Mouse (Mus musculus) embryonic facial prominence, embryonic 11.5 days (tissue): Measurements from ENCODE around the gene Ephb3. TPM values are rescaled to one million over a fixed set of nuclear protein-coding genes. Genes with fewer than 3 reads are reported as not detected.

Source experiments
- ATAC-seq: fragments of 200-750 bp; cut with Nextera tagmentation; replicated peaks from 2 replicates; pipeline ENCODE4 v1.8.0; 2017; ENCODE audit warnings: low read depth; ENCODE audit not compliant: insufficient number of reproducible peaks, low FRiP score, low TSS enrichment
- DNase-seq: peaks from one replicate; pipeline ENCODE4 v3.0.0-alpha.2; 2015; ENCODE audit warnings: low spot score
- H3K27ac ChIP-seq: fragments of 300-500 bp; sonication (generic); replicated peaks from 2 replicates; pipeline ENCODE4 v1.5.1; 2014; ENCODE audit warnings: mild to moderate bottlenecking, low read depth, low read length, control low read depth
- H3K27me3 ChIP-seq: fragments of 300-500 bp; sonication (generic); 2 replicates; pipeline ENCODE4 v1.6.1; 2014; ENCODE audit warnings: mild to moderate bottlenecking, low read length, moderate library complexity, mixed read lengths; ENCODE audit not compliant: control insufficient read depth, insufficient read depth
- H3K36me3 ChIP-seq: fragments of 300-500 bp; sonication (generic); replicated peaks from 2 replicates; pipeline ENCODE4 v1.6.1; 2014; ENCODE audit warnings: low read depth, mild to moderate bottlenecking, low read length, moderate library complexity, mixed read lengths; ENCODE audit not compliant: control insufficient read depth, insufficient read depth
- H3K4me1 ChIP-seq: fragments of 300-500 bp; sonication (generic); 2 replicates; pipeline ENCODE4 v1.6.1; 2014; ENCODE audit warnings: low read length, mixed read lengths; ENCODE audit not compliant: control insufficient read depth, insufficient read depth
- H3K4me2 ChIP-seq: fragments of 300-500 bp; sonication (generic); 2 replicates; pipeline ENCODE4 v1.6.1; 2014; ENCODE audit warnings: low read depth, mild to moderate bottlenecking, control low read depth, low read length, moderate library complexity
- H3K4me3 ChIP-seq: fragments of 300-500 bp; sonication (generic); 2 replicates; pipeline ENCODE4 v1.5.1; 2014; ENCODE audit warnings: low read depth, low read length, control low read depth
- H3K9ac ChIP-seq: fragments of 300-500 bp; sonication (generic); replicated peaks from 2 replicates; pipeline ENCODE4 v1.6.1; 2014; ENCODE audit warnings: mild to moderate bottlenecking, control low read depth, low read length
- H3K9me3 ChIP-seq: fragments of 300-500 bp; sonication (generic); replicated peaks from 2 replicates; pipeline ENCODE4 v1.6.1; 2016; ENCODE audit warnings: mild to moderate bottlenecking, low read length, inconsistent platforms, mixed read lengths; ENCODE audit not compliant: control insufficient read depth
- WGBS: fragments of 180-500 bp; shearing (Covaris S2); extraction: QIAGEN DNeasy Blood & Tissue Kit; methylation state at CpG from one replicate; pipeline ENCODE4 v1.1.7; 2014; 5-methylcytosine and 5-hydroxymethylcytosine counted together
- polyA plus RNA-seq: library from polyadenylated mRNA; unstranded; fragments of >200 nt; fragmentation: Nextera tagmentation; extraction: Ambion mirVana; gene quantifications from 2 replicates; pipeline ENCODE4 v1.2.1, GENCODE M21; 2014

Ephb3 gene
- polyA plus RNA-seq, 1 experiment from 2014 or later, result 22.2 TPM

DNA sequence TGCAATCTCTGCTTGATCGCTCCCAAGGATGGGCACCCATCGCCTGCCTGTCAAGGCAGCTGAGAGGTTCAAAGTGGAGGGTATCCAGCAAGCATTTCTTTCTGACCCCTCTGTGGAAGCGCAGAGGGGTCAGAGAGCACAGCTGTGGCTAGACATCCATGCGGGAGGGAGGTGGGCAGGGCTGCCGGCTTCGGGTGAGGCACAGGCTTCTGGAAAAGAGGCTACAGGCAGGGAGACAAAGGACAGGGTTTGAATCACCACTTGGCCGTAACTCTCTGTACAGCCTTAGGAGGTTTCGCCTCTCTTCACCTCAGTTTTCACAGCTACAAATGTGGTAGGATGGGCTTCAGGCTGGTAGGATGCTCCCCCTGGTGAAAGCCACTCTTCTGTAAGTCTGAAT lies 38.4 kb downstream of the Ephb3 start:
- DNase-seq, result no peak
- Histone ChIP-seq H3K27ac (no peak overlapping the region), H3K27me3 (no peaks in the 10 kb centered on the region), H3K9me3 (no peaks in the 10 kb centered on the region), H3K9ac (no peak overlapping the region; the same call in 1 of the 2 replicates), H3K4me3 (no peak overlapping the region), H3K4me2 (no peak overlapping the region), H3K36me3 (no peaks in the 10 kb centered on the region), H3K4me1 (peaks cover 31% of the 10 kb centered on the region)
- WGBS, result 20% methylated on average over 8 of the region's 8 CpGs
- no peak for ATAC-seq

DNA sequence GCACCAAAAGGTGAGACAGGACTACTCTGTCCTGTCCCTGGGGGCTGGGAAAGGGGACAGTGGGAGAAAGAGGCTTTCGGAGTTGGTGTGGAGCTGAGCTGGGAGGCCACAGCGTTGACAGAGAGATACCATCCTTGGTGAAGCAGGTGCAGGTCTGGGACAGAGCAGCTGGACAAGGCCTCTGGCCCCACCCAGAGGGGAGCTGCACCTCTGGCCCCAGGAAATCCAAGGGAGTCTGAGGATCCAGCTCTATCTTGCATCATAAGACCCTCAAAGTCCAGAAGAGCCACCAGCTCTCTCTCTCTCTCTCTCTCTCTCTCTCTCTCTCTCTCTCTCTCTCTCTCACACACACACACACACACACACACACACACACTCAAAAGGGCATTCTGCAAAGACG lies 40.2 kb downstream of the Ephb3 start:
- peaks cover 31% of the 10 kb centered on the region for H3K4me1 ChIP-seq

DNA sequence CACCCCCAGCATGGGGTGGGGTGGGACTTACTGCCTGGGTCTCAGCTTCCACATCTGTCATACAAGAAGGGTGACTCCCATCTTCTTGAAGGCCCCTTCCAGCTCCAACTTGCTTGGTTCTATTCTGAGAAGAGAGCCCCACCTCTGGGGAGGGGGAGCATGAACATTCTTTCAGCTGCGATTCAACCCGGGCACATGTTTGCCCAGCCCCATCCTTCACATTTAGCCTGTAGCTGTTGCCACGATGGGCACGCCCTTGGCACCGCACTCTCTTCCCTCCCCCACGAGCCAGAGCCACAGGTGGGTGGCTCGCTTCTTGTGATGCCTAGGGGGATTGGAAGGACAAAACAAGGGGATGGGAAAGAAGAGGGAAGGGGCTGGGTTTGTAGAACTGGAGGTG lies 40.8 kb downstream of the Ephb3 start:
- Histone ChIP-seq H3K27ac (no peak overlapping the region), H3K4me2 (no peak overlapping the region), H3K9me3 (no peaks in the 10 kb centered on the region), H3K4me3 (no peak overlapping the region), H3K27me3 (peaks cover 2% of the 10 kb centered on the region; the same call in 1 of the 2 replicates), H3K9ac (no peak overlapping the region), H3K36me3 (no peaks in the 10 kb centered on the region), H3K4me1 (peaks cover 31% of the 10 kb centered on the region)
- WGBS, result 8% methylated on average over 7 of the region's 7 CpGs
- no peak for ATAC-seq
- no peak for DNase-seq

More for the DNA sequence above, 40.2 kb downstream of the Ephb3 start:
- no peak overlapping the region for H3K4me3 ChIP-seq
- peaks cover under 1% of the 10 kb centered on the region; the same call in 1 of the 2 replicates for H3K27me3 ChIP-seq
- H3K9ac ChIP-seq, result no peak overlapping the region
- no peak overlapping the region for H3K4me2 ChIP-seq
- no peak overlapping the region for H3K27ac ChIP-seq
- H3K36me3 ChIP-seq, result no peaks in the 10 kb centered on the region
- no peak for ATAC-seq
- DNase-seq, result no peak
- no peaks in the 10 kb centered on the region for H3K9me3 ChIP-seq
- WGBS, result 53% methylated on average over 3 of the region's 3 CpGs

- DNase-seq, result peak; percentile 94
- Histone ChIP-seq H3K9me3 (no peaks in the 10 kb centered on the region), H3K27ac (peak overlapping the region; percentile 82), H3K27me3 (peaks cover 2% of the 10 kb centered on the region; the same call in 1 of the 2 replicates), H3K4me3 (peak overlapping the region; percentile 34), H3K4me2 (peak overlapping the region; percentile 72), H3K36me3 (no peaks in the 10 kb centered on the region), H3K4me1 (peaks cover 27% of the 10 kb centered on the region), H3K9ac (peak overlapping the region; percentile 57)
- ATAC-seq, result peak; percentile 72
- 0% methylated on average over 29 of the region's 29 CpGs for WGBS
Measured at GRCm38 (mm10) chr16:21245931-21246390, 41.4 kb downstream of the Ephb3 start.

DNA sequence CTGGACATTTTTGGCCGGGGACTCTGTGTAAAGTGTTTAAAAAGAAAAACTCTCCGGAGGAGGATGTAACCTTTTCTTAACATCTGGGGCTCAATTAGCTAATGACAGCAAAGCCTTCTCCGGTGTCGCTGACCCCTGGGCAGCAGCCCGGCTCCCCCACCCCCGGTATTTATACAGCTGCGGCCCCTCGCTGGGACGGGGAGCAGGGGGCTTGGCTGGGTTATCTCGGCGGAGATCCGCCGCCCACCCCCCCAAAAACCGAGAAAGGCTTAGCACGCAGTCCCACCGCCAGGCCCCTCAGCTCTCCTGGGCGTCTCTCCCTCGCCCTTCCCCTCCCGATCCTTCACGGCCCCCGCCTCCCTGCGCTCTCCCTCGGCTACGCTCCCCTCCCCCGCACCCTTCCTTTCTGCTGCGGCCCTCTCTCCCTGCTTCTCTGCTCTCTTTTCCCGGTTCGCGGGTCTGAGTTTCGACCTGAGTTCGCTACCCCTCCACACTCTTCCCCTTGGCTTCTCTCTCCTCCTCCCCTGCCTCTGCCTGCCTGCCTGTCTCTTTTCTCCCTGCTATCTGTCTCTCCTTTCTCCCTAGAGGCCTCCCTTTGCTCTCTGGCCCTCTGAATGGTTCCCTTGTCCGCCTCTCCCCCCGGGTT lies 42.0 kb downstream of the Ephb3 start:
- peak overlapping the region; percentile 34 for H3K4me3 ChIP-seq
- ATAC-seq (peak; percentile 68), DNase-seq (peak; percentile 86)
- H3K4me2 ChIP-seq, result peak overlapping the region; percentile 72
- H3K4me1 ChIP-seq, result peaks cover 27% of the 10 kb centered on the region
- H3K27ac ChIP-seq, result peak overlapping the region; percentile 82
- H3K9ac ChIP-seq, result peak overlapping the region; percentile 57
- no peaks in the 10 kb centered on the region for H3K36me3 ChIP-seq
- H3K27me3 ChIP-seq, result peaks cover 2% of the 10 kb centered on the region; the same call in 1 of the 2 replicates
- WGBS, result under 1% methylated on average over 31 of the region's 33 CpGs
- no peaks in the 10 kb centered on the region for H3K9me3 ChIP-seq

- H3K27me3 ChIP-seq, result peaks cover 2% of the 10 kb centered on the region; the same call in 1 of the 2 replicates
- peaks cover 27% of the 10 kb centered on the region for H3K4me1 ChIP-seq
- H3K9ac ChIP-seq, result peak overlapping the region; percentile 57
- peak overlapping the region; percentile 34; the same call in 1 of the 2 replicates for H3K4me3 ChIP-seq
- 4% methylated on average over 4 of the region's 4 CpGs for WGBS
- no peaks in the 10 kb centered on the region for H3K36me3 ChIP-seq
- H3K27ac ChIP-seq, result peak overlapping the region; percentile 82
- ATAC-seq (no peak), DNase-seq (peak; percentile 71)
- peak overlapping the region; percentile 72 for H3K4me2 ChIP-seq
- no peaks in the 10 kb centered on the region for H3K9me3 ChIP-seq
Measured at GRCm38 (mm10) chr16:21247037-21247432, 42.5 kb downstream of the Ephb3 start.

DNA sequence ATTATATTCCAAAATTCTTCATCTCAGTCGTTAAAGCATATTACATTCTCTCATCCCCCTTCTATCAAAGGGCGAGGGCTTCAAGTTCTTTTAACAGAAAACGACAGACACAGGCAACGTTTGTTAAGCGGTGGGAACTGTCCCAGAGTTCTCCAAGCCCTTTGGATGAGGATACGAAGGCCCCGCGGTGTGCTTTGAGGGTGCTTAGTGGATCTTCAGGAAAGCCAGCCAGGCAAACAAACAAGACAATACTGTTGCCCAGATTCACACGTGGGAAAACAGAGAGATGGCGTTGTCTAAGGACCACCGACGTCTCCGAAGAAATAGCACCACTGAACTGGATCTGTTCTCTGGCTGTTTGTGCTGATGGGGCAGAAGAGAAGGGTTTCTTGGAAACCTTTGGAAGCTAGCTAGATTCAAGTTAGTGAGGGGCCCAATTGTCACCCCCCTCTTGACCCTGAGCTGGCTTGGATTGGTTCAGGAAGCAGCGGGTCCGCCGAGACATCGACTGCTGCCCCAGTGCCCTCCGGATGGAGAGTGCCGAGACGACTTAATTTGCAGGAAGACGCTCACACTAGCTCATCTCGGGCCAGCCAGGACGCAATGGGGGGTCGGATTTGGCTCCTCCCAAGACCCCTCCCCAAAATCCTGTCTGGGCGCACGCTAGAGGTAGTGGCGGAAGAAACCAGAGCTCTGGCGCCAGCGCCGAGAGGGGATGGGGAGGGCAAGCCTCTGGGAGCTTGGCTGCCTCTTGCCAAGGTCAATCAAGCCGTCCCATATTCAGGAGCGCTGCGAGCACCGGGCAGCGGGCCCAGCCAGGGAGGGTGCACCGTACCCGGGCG lies 43.5 kb downstream of the Ephb3 start:
- Histone ChIP-seq H3K4me3 (peak overlapping the region; percentile 34), H3K27ac (no peak overlapping the region; the same call in 1 of the 2 replicates), H3K9ac (peak overlapping the region; percentile 44), H3K36me3 (no peaks in the 10 kb centered on the region), H3K4me2 (peak overlapping the region; percentile 85), H3K27me3 (peaks cover 2% of the 10 kb centered on the region; the same call in 1 of the 2 replicates), H3K4me1 (peaks cover 25% of the 10 kb centered on the region), H3K9me3 (no peaks in the 10 kb centered on the region)
- ATAC-seq, result no peak
- DNase-seq, result peak; percentile 62
- 1% methylated on average over 38 of the region's 38 CpGs for WGBS
